Mouse (Mus musculus) myocyte (in vitro differentiated cells): ENCODE results near the gene Sult2b1.

Experiments
- E2F4 ChIP-seq: IDR thresholded peaks from one replicate; pipeline ENCODE4 v1.6.1; 2011; ENCODE audit warnings: mild to moderate bottlenecking, control low read depth, moderate library complexity; ENCODE audit not compliant: insufficient read depth
- MAX ChIP-seq: IDR thresholded peaks from one replicate; pipeline ENCODE4 v1.6.1; 2011; ENCODE audit warnings: low read depth, mild to moderate bottlenecking, control low read depth
- MYOD1 ChIP-seq, 3 experiments: IDR thresholded peaks; one replicate each; pipeline ENCODE4 v1.6.1; 2011; ENCODE audit warnings: control low read depth in 2 of 3, low read depth in 2 of 3, mild to moderate bottlenecking in 2 of 3, moderate library complexity in 1 of 3; ENCODE audit not compliant: insufficient read length in 2 of 3, control insufficient read depth in 1 of 3
- MYOG ChIP-seq, 3 experiments: IDR thresholded peaks; one replicate each; pipeline ENCODE4 v1.6.1; 2011; ENCODE audit warnings: control low read depth in 2 of 3, low read depth in 2 of 3, mild to moderate bottlenecking in 2 of 3; ENCODE audit not compliant: insufficient read length in 2 of 3, control insufficient read depth in 1 of 3, insufficient read depth in 1 of 3
- POLR2A ChIP-seq: IDR thresholded peaks from one replicate; pipeline ENCODE4 v1.6.1; 2011; ENCODE audit warnings: low read depth, mild to moderate bottlenecking, control low read depth, moderate library complexity; ENCODE audit not compliant: insufficient read length
- POLR2AphosphoS2 ChIP-seq: IDR thresholded peaks from one replicate; pipeline ENCODE4 v1.6.1; 2011; ENCODE audit warnings: low read depth, control low read depth; ENCODE audit not compliant: insufficient read length
- REST ChIP-seq: IDR thresholded peaks from one replicate; pipeline ENCODE4 v1.6.1; 2011; ENCODE audit warnings: mild to moderate bottlenecking, control low read depth, moderate library complexity; ENCODE audit not compliant: insufficient read depth, insufficient read length
- TCF12 ChIP-seq: IDR thresholded peaks from one replicate; pipeline ENCODE4 v1.6.1; 2011; ENCODE audit warnings: mild to moderate bottlenecking, control low read depth; ENCODE audit not compliant: poor library complexity, insufficient read depth, severe bottlenecking
- TCF3 ChIP-seq: IDR thresholded peaks from one replicate; pipeline ENCODE4 v1.6.1; 2011; ENCODE audit warnings: low read depth, control low read depth; ENCODE audit not compliant: insufficient read length
- USF1 ChIP-seq: IDR thresholded peaks from one replicate; pipeline ENCODE4 v1.6.1; 2011; ENCODE audit warnings: low read depth, mild to moderate bottlenecking, control low read depth, moderate library complexity

DNA sequence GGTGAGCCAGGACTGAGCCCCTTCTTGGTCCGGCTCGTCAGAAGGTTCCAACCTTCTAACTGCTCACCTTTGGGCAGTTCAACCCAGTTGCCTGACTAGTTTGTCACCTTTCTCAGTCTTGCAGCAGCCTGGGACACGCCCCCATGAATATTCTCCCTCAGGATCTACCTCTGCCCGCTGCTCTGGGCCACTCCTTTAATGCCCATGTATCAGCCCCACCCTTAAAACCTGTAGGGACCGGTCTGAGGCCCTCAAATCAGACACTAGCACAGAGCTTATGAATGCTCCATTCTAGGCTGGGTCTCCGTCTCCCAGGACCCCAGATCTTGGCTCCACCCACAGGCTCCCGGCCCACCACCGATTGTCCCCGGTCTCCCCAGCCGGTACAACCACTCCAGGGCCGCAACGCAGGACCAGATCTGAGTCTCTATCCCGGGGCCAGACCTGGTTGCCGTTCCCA, 69.8 kb downstream of the Sult2b1 start:
- TF ChIP-seq MYOD1 (IDR thresholded peaks at IDR 0.05; ENCODE audit: control insufficient read depth in 1 of 3, insufficient read length in 2 of 3, low read depth in 2 of 3) (no peak), USF1 (no peak), POLR2A (no peak), MAX (no peak), TCF3 (no peak), TCF12 (no peak), REST (no peak), MYOG (IDR thresholded peaks at IDR 0.05; ENCODE audit: control insufficient read depth in 1 of 3, insufficient read depth in 1 of 3, insufficient read length in 2 of 3, low read depth in 2 of 3) (no peak), POLR2AphosphoS2 (no peak), E2F4 (no peak)
